Mouse (Mus musculus): Measurements from ENCODE around the gene Cacna1c.

Cacna1c gene

DNA sequence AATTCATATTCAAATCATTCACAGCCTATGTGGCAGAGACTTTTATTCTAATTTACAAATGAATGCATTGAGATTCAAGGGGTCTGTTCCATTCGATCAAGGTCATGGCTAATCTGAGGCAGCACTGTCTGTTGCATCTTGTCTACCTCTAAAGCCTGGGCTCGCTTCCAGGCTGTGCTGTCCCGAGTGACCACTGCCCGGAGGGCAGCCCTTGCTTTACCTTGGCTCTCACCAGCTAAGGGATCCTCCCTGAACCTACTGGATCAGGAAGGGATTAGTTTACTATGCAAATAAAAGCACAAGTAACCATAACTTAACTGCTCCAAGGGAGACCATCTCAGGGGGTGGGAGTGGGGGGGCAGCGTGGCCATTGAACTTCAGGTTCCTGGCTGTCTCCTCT, 334.1 kb downstream of the Cacna1c start:
- DNase-seq (ENCODE audit: low spot score in 2 of 2), result no peak

- no peak for DNase-seq (ENCODE audit: low spot score in 2 of 2)
Observed at GRCm38 (mm10) chr6:118858431-118858830, 337.8 kb downstream of the Cacna1c start.

- DNase-seq (ENCODE audit: low spot score in 2 of 2), result no peak
Observed at GRCm38 (mm10) chr6:118852131-118852530, 344.1 kb downstream of the Cacna1c start.

GRCm38 (mm10) chr6:118851086-118851485, 345.1 kb downstream of the Cacna1c start:
- DNase-seq (ENCODE audit: low spot score in 2 of 2), result no peak

- no peak for DNase-seq (ENCODE audit: low spot score in 2 of 2)
Observed at GRCm38 (mm10) chr6:118848640-118849039, 347.6 kb downstream of the Cacna1c start.

GRCm38 (mm10) chr6:118847751-118848150, 348.5 kb downstream of the Cacna1c start:
- DNase-seq (ENCODE audit: low spot score in 2 of 2), result no peak

DNA sequence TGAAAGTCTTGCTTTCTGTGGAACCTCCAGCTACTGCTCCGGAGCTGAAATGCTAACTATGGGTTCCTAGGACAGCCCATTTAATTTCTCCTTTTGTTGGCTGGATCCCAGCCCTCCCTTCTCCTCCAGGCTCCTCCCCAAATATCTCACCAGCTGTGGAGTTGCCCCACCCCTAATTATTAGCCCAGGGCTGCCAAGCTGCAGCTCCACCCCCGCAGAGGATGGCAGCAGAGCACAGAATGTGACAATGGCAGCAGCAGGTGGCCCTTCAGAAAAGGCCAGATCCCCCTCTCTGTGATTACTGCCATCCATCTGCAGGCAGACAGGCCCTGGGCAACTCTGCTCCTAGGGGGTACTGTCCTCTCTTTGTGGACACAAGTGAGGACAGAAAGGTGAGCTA, 350.4 kb downstream of the Cacna1c start:
- DNase-seq (ENCODE audit: low spot score in 2 of 2), result peak; percentile 28 to 47

- DNase-seq (ENCODE audit: low spot score in 2 of 2), result no peak
Observed at GRCm38 (mm10) chr6:118845180-118845579, 351.0 kb downstream of the Cacna1c start.

DNA sequence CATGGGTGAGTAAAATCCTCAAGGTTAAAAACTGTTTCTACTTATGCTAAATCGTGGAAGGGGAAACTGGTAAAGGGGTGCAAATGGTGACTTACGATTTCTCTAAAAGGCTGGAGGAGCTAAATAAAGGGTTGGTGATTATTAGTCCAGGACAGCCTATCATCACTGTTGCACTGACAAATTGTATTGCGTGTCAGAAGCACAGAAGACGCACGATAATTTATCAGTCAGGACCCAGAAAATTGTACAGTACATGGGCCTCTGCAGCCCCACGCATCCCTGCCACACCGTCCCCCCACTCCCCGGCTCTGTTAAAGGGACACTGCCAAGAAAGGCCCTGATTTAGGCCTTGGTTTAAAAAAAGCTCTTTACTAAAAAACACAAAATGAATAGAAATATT, 352.7 kb downstream of the Cacna1c start:
- no peak for DNase-seq (ENCODE audit: low spot score in 2 of 2)

GRCm38 (mm10) chr6:118841892-118842291, 354.3 kb downstream of the Cacna1c start:
- DNase-seq (ENCODE audit: low spot score in 2 of 2), result no peak

- no peak for DNase-seq (ENCODE audit: low spot score in 2 of 2)
Observed at GRCm38 (mm10) chr6:118838919-118839915, 357.0 kb downstream of the Cacna1c start.

GRCm38 (mm10) chr6:118836693-118837092, 359.5 kb downstream of the Cacna1c start:
- no peak for DNase-seq (ENCODE audit: low spot score in 2 of 2)

DNA sequence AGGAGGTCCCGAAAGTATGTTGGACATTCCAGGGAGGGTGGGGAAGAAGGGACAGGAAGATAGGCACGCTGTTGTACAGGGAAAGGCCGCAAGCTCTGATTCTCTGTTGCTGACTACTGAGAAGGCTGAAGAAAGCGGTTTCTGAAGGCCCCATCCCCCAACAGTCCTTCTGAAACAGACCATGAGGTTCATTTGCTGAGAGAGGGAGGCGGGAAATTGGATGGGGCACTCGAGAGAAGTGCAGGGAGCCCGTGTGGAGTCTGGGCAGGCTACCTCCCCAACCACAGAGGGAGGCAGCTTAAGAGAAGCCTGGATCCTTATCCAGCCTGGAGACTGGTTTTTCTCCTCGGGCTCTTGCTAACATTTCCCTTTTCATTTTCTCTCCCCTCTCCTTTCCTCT, 362.2 kb downstream of the Cacna1c start:
- no peak for DNase-seq (ENCODE audit: low spot score in 2 of 2)

DNA sequence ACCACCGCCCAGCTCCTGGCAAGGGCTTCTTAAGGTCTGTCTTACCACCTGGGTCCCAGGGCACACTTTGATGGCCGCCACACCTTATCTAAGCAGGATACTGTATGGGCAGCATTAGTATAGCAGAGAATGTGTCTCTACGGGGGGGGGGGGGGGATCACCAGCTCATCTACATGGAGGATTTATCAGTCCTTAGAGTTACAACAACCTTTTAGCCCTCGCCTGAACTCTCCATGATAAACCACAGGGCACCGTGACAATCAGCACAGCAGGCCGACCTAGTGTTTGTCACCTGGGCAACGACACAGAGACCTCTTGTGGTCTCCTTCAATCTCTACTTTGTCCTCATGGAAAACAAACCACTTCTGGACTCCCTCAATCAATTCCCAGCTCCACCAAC, 363.2 kb downstream of the Cacna1c start:
- no peak for DNase-seq (ENCODE audit: low spot score in 2 of 2)

DNA sequence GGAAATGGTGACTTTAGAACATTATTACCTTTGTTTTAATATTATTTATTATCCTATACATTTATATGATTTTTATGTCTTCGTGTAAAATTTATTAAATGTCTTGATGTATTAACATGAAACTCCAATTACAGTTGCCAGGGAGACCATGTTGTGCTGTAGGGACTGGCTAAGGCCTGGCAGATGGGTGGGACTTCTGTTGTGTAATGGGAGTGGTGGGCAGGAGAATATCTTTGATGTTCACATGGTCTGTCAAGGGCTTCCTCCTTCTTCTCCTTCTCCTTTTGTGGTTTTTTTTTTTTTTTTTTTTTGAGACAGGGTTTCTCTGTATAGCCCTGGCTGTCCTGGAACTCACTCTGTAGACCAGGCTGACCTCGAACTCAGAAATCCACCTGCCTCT, 363.6 kb downstream of the Cacna1c start:
- no peak for DNase-seq (ENCODE audit: low spot score in 2 of 2)

DNA sequence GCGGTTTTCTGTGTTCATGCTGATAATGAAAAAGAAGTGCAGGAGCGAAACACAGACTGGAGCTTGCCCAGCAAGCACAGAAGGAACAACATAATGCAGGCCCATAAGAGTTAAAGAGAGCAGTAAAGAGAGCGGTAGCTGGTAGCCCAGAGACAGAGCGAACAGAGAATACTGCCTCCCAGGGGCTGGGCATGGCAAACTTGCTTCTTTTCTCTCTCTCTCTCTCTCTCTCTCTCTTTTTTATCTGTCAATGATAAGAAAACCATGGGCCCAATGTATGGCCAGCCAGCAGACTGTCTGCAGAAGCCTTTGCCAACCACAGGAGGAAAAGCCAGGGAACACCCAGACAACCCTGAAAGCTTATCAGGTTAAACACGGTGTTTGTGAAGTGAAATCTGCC, 365.4 kb downstream of the Cacna1c start:
- no peak for DNase-seq (ENCODE audit: low spot score in 2 of 2)

- no peak for DNase-seq (ENCODE audit: low spot score in 2 of 2)
Observed at GRCm38 (mm10) chr6:118828187-118828586, 368.0 kb downstream of the Cacna1c start.

DNA sequence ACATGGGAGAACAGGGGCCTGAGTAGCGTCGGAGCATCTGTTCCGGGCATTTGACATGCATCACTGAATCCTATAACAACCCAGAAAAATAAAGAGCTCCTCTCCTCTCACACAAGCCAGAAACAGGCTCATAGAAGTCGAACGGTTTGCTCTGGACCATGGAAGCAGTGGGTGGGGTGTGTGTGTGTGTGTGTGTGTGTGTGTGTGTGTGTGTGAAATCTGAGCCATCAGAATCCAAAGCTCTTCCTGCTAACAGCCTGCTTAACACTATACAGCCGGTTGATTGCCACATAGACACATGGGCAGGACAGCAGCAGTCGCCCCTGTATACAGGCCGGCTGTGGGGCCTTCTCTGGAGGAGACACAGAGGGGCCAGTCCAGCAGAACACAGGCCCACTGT, 368.7 kb downstream of the Cacna1c start:
- no peak for DNase-seq (ENCODE audit: low spot score in 2 of 2)

GRCm38 (mm10) chr6:118825400-118825871, 370.8 kb downstream of the Cacna1c start:
- peak in 1 of 2 experiments; percentile 59 for DNase-seq (ENCODE audit: low spot score in 2 of 2)

DNA sequence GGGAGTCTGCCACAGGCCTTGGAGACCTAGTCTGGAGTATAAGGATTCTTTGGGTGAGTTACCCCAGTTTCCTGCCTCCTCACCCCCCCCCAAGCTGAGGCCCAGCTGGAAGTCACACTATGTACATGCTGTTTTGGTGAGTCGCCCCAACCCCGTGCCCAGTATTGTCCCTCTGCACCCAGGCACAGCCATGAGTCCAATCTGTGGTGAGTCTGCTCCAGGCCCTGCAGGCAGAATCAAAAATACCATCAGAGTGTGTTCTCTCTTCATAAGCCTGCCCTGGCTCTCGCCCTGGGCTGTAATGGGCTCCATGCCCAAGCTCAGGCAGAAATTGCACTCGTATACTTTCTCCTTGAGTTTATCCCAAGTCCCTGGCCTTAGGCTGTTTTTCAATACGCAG, 374.7 kb downstream of the Cacna1c start:
- peak in 1 of 2 experiments; percentile 42 for DNase-seq (ENCODE audit: low spot score in 2 of 2)

GRCm38 (mm10) chr6:118819657-118820056, 376.6 kb downstream of the Cacna1c start:
- DNase-seq (ENCODE audit: low spot score in 2 of 2), result peak; percentile 46 to 65

DNA sequence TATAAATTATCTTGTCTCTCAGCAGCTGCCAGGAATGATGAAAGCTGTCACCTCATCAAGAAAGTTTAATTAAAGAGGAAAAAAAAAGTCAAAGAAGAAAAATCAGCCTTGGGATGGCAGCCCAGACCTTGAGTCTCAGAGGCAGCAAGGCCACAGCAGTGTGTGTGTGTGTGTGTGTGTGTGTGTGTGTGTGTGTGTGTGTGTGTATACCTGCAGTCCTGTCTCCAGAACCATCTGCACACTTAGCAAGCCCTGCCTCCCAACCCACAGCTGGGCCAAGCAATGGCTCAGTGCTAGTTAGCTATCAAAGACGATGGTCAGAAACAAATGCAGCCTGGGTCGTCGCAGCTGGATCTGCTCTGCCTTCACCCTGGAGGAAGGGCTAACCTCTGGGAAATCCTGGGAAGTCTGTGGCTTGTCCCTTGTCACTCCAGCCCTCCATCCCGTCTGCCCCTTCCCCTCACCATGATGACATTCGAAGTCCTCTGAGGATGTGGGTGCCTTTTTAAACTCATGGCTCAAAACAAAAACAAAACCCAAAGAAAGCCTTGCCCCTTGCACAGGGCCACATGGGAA, 378.2 kb downstream of the Cacna1c start:
- no peak for DNase-seq (ENCODE audit: low spot score in 2 of 2)

- DNase-seq (ENCODE audit: low spot score in 2 of 2), result no peak
Observed at GRCm38 (mm10) chr6:118816253-118816652, 380.0 kb downstream of the Cacna1c start.

All from heart, adult 9 months (tissue).